8 mouse cellular contexts compared by ENCODE assay signal in genomic region chr6:93855806-93856641, GRCm38 (mm10).
DNase-seq lines count a peak whose midpoint lies in the region; ATAC-seq and TF ChIP-seq lines count a peak whose summit lies in the region.

No protein-coding gene starts in this region.

- no peak overlapping the region for H3K9ac ChIP-seq in hindbrain, embryonic 11.5 days (ENCODE audit: low read depth, low read length)
- peak overlapping the region; percentile 45 for H3K9ac ChIP-seq in midbrain, embryonic 13.5 days (replicated peaks)

- peak; percentile 32 for DNase-seq in lung, postnatal 10 days
- DNase-seq in lung, adult 18-20 months = no peak
- DNase-seq in hindbrain, embryonic 11.5 days (ENCODE audit: low spot score) = peak; percentile 28
- DNase-seq in thymus, postnatal 14 days = no peak
- DNase-seq in lung, postnatal 14 days = no peak
- DNase-seq in lung, postnatal 36 days = no peak

- H3K27me3 ChIP-seq in hindbrain, embryonic 11.5 days (ENCODE audit: control insufficient read depth, insufficient read depth, low read length) = no peaks in the 10 kb centered on the region
- H3K27me3 ChIP-seq in midbrain, embryonic 13.5 days = no peaks in the 10 kb centered on the region

- no peak overlapping the region for H3K4me2 ChIP-seq in hindbrain, embryonic 11.5 days (replicated peaks; ENCODE audit: low read depth, low read length)
- no peak overlapping the region for H3K4me2 ChIP-seq in midbrain, embryonic 13.5 days (replicated peaks)

- no peaks in the 10 kb centered on the region for H3K9me3 ChIP-seq in hindbrain, embryonic 11.5 days (ENCODE audit: control insufficient read depth, low read length)
- no peaks in the 10 kb centered on the region for H3K9me3 ChIP-seq in midbrain, embryonic 13.5 days

- WGBS in hindbrain, embryonic 11.5 days = 40% methylated on average over 8 of the region's 8 CpGs
- 33% methylated on average over 8 of the region's 8 CpGs for WGBS in midbrain, embryonic 13.5 days

- ATAC-seq in hindbrain, embryonic 11.5 days (ENCODE audit: low FRiP score) = no peak
- peak; percentile 66; the same call in 1 of the 2 replicates for ATAC-seq in midbrain, embryonic 13.5 days

- no peaks in the 10 kb centered on the region for H3K36me3 ChIP-seq in hindbrain, embryonic 11.5 days (ENCODE audit: control insufficient read depth, insufficient read depth, low read length)
- no peaks in the 10 kb centered on the region for H3K36me3 ChIP-seq in midbrain, embryonic 13.5 days

- no peak for TF ChIP-seq CTCF in cortical plate, adult 2 months (IDR thresholded peaks at IDR 0.05; ENCODE audit: extremely low read depth, insufficient read depth, low read length)

- TF ChIP-seq POLR2A in cortical plate, adult 2 months (IDR thresholded peaks at IDR 0.05; ENCODE audit: extremely low read depth, insufficient read depth, low read length) = 0 out of 2 replicates have a peak, but pooled peaks have one; percentile 15

- H3K4me3 ChIP-seq in cortical plate, adult 2 months (ENCODE audit: insufficient read depth, low read length) = no peak overlapping the region
- no peak overlapping the region for H3K4me3 ChIP-seq in hindbrain, embryonic 11.5 days (ENCODE audit: low read depth, low read length)
- H3K4me3 ChIP-seq in midbrain, embryonic 13.5 days (replicated peaks) = no peak overlapping the region

- peaks cover 10% of the 10 kb centered on the region for H3K4me1 ChIP-seq in cortical plate, adult 2 months (ENCODE audit: control insufficient read depth, insufficient read depth, low read length)
- H3K4me1 ChIP-seq in hindbrain, embryonic 11.5 days (replicated peaks; ENCODE audit: control insufficient read depth, insufficient read depth, low read length) = peaks cover 11% of the 10 kb centered on the region; the same call in 1 of the 2 replicates
- peaks cover 49% of the 10 kb centered on the region for H3K4me1 ChIP-seq in midbrain, embryonic 13.5 days (replicated peaks)

- H3K27ac ChIP-seq in cortical plate, adult 2 months (ENCODE audit: insufficient read depth, low read length) = peak overlapping the region; percentile 32
- peak overlapping the region; percentile 2; the same call in 1 of the 2 replicates for H3K27ac ChIP-seq in hindbrain, embryonic 11.5 days (ENCODE audit: low read depth, low read length)
- peak overlapping the region; percentile 69 for H3K27ac ChIP-seq in midbrain, embryonic 13.5 days

Comparison
In these comparisons a context has a peak if more than half of its experiments do, and no peak if none do; other contexts are left out.
1. DNase-seq: peak in lung, postnatal 10 days (single experiment) and hindbrain, embryonic 11.5 days (single experiment); none in lung, adult 18-20 months (0 of 2), thymus, postnatal 14 days (single experiment), lung, postnatal 14 days (single experiment) and lung, postnatal 36 days (single experiment).
2. H3K27ac ChIP-seq: peak in every context shown above with its lines; median percentile 69 in midbrain, embryonic 13.5 days; 32 in cortical plate, adult 2 months; 2 in hindbrain, embryonic 11.5 days.